ENCODE assay signal across 8 mouse cellular contexts in genomic region chr6:113076012-113076685, GRCm38 (mm10). TPM values are rescaled to one million over a fixed set of nuclear protein-coding genes. Genes with fewer than 3 reads are reported as not detected.
DNase-seq lines count a peak whose midpoint lies in the region; ATAC-seq and TF ChIP-seq lines count a peak whose summit lies in the region.

No protein-coding gene starts in this region.

- peak; percentile 74 for ATAC-seq in erythroblast, adult 5-6 weeks (replicated peaks; ENCODE audit: low FRiP score, poor library complexity, severe bottlenecking)
- peak; percentile 93 for ATAC-seq in kidney, embryonic 15.5 days (replicated peaks; ENCODE audit: low FRiP score)
- peak; percentile 49 for ATAC-seq in monocyte, adult 5-6 weeks (replicated peaks; ENCODE audit: insufficient number of reproducible peaks, low FRiP score, low TSS enrichment, poor library complexity, severe bottlenecking)
- ATAC-seq in stomach, embryonic 14.5 days (ENCODE audit: insufficient number of reproducible peaks, insufficient read depth, low FRiP score, low read depth), result peak; percentile 89

- under 1% methylated on average over 48 of the region's 55 CpGs for WGBS in heart, embryonic 10.5 days
- under 1% methylated on average over 55 of the region's 55 CpGs for WGBS in kidney, embryonic 15.5 days
- WGBS in stomach, embryonic 14.5 days, result under 1% methylated on average over 53 of the region's 55 CpGs

- peak overlapping the region; percentile 99 for H3K9ac ChIP-seq in kidney, embryonic 15.5 days
- peak overlapping the region; percentile 69 for H3K9ac ChIP-seq in stomach, embryonic 14.5 days (replicated peaks; ENCODE audit: low read depth, low read length)

- TF ChIP-seq POLR2A in bone marrow macrophage, adult 2 months (IDR thresholded peaks at IDR 0.05; ENCODE audit: borderline replicate concordance, low read depth, low read length), result peak; percentile 76; the same call in 1 of the 2 replicates

- H3K4me3 ChIP-seq in bone marrow macrophage, adult 2 months (ENCODE audit: insufficient read depth, low read length), result peak overlapping the region; percentile 97
- H3K4me3 ChIP-seq in heart, embryonic 10.5 days, result peak overlapping the region; percentile 93
- peak overlapping the region; percentile 93 for H3K4me3 ChIP-seq in kidney, embryonic 15.5 days (replicated peaks)
- H3K4me3 ChIP-seq in stomach, embryonic 14.5 days (ENCODE audit: low read depth, low read length), result peak overlapping the region; percentile 80

- H3K27ac ChIP-seq in bone marrow macrophage, adult 2 months (ENCODE audit: insufficient read depth, low read depth, low read length), result peak overlapping the region; percentile 100
- H3K27ac ChIP-seq in heart, embryonic 10.5 days, result peak overlapping the region; percentile 100
- H3K27ac ChIP-seq in kidney, embryonic 15.5 days, result peak overlapping the region; percentile 100
- H3K27ac ChIP-seq in stomach, embryonic 14.5 days (ENCODE audit: low read length), result peak overlapping the region; percentile 100

- H3K9me3 ChIP-seq in heart, embryonic 10.5 days, result no peaks in the 10 kb centered on the region
- H3K9me3 ChIP-seq in kidney, embryonic 15.5 days (replicated peaks), result no peaks in the 10 kb centered on the region
- H3K9me3 ChIP-seq in stomach, embryonic 14.5 days (ENCODE audit: control insufficient read depth, low read depth, low read length), result no peaks in the 10 kb centered on the region

- peak overlapping the region; percentile 70 for H3K4me2 ChIP-seq in kidney, embryonic 15.5 days
- peak overlapping the region; percentile 85 for H3K4me2 ChIP-seq in stomach, embryonic 14.5 days (replicated peaks; ENCODE audit: low read depth, low read length)

- no peak for TF ChIP-seq CTCF in bone marrow macrophage, adult 2 months (IDR thresholded peaks at IDR 0.05; ENCODE audit: low read depth, low read length)

- H3K4me1 ChIP-seq in bone marrow macrophage, adult 2 months (ENCODE audit: control insufficient read depth, insufficient read depth, low read length), result peaks cover 16% of the 10 kb centered on the region
- H3K4me1 ChIP-seq in heart, embryonic 10.5 days, result peaks cover 18% of the 10 kb centered on the region
- H3K4me1 ChIP-seq in kidney, embryonic 15.5 days, result peaks cover 30% of the 10 kb centered on the region
- peaks cover 16% of the 10 kb centered on the region for H3K4me1 ChIP-seq in stomach, embryonic 14.5 days (ENCODE audit: control insufficient read depth, insufficient read depth, low read length)

- 0 out of 2 replicates have a peak, but pooled peaks cover 2% of the 10 kb centered on the region for H3K36me3 ChIP-seq in heart, embryonic 10.5 days
- H3K36me3 ChIP-seq in kidney, embryonic 15.5 days, result peaks cover 7% of the 10 kb centered on the region
- peaks cover 2% of the 10 kb centered on the region; the same call in 1 of the 2 replicates for H3K36me3 ChIP-seq in stomach, embryonic 14.5 days (ENCODE audit: control insufficient read depth, insufficient read depth, low read length)

- DNase-seq in B cell, adult 2 months, result peak; percentile 95 to 97
- peak; percentile 99 for DNase-seq in heart, embryonic 10.5 days (ENCODE audit: low spot score)
- DNase-seq in liver, result peak; percentile 95

- H3K27me3 ChIP-seq in heart, embryonic 10.5 days (ENCODE audit: insufficient read depth, poor library complexity, severe bottlenecking), result no peaks in the 10 kb centered on the region
- no peaks in the 10 kb centered on the region for H3K27me3 ChIP-seq in kidney, embryonic 15.5 days
- no peaks in the 10 kb centered on the region for H3K27me3 ChIP-seq in stomach, embryonic 14.5 days (ENCODE audit: control insufficient read depth, insufficient read depth, low read length)

RNA-seq across cellular contexts. Expression of gene Setd5, which starts 1.0 kb away (rescaled TPM):
- polyA plus RNA-seq in bone marrow macrophage, adult 2 months (2012; ENCODE audit: insufficient read depth, insufficient read length, missing spikeins), result 60.6 and 63.7 TPM in 2 replicates
- 34.4 and 36.6 TPM in 2 replicates for total RNA-seq in erythroblast, adult 5-6 weeks (2015; ENCODE audit: low replicate concordance)
- total RNA-seq in erythroblast, adult 5-6 weeks (2017; ENCODE audit: low replicate concordance), result 29.4 TPM in 2 replicates
- 69.8 and 82.2 TPM in 2 replicates for polyA plus RNA-seq in heart, embryonic 10.5 days (2016; fragmentation: Nextera tagmentation; extraction: Ambion mirVana)
- 75.0 and 75.9 TPM in 2 replicates for polyA plus RNA-seq in kidney, embryonic 15.5 days (2015; fragmentation: Nextera tagmentation; extraction: Ambion mirVana)
- total RNA-seq in monocyte, adult 5-6 weeks (2017), result 50.2 to 111 TPM (median 50.6 TPM) in 3 replicates
- polyA plus RNA-seq in stomach, embryonic 14.5 days (2014; fragmentation: Nextera tagmentation; extraction: Ambion mirVana), result 114 and 123 TPM in 2 replicates

RNA-seq across cellular contexts. Expression of gene Thumpd3, which starts 30.1 kb away (rescaled TPM):
- polyA plus RNA-seq in bone marrow macrophage, adult 2 months (2012; ENCODE audit: insufficient read depth, insufficient read length, missing spikeins), result 28.4 and 29.5 TPM in 2 replicates
- 18.0 and 27.7 TPM in 2 replicates for total RNA-seq in erythroblast, adult 5-6 weeks (2015; ENCODE audit: low replicate concordance)
- 16.3 and 19.6 TPM in 2 replicates for total RNA-seq in erythroblast, adult 5-6 weeks (2017; ENCODE audit: low replicate concordance)
- polyA plus RNA-seq in heart, embryonic 10.5 days (2016; fragmentation: Nextera tagmentation; extraction: Ambion mirVana), result 51.7 and 54.8 TPM in 2 replicates
- polyA plus RNA-seq in kidney, embryonic 15.5 days (2015; fragmentation: Nextera tagmentation; extraction: Ambion mirVana), result 46.6 and 47.0 TPM in 2 replicates
- total RNA-seq in monocyte, adult 5-6 weeks (2017), result 43.8 to 77.0 TPM (median 65.1 TPM) in 3 replicates
- 42.6 and 47.0 TPM in 2 replicates for polyA plus RNA-seq in stomach, embryonic 14.5 days (2014; fragmentation: Nextera tagmentation; extraction: Ambion mirVana)

Comparison
In these comparisons a context has a peak if more than half of its experiments do, and no peak if none do; other contexts are left out.
1. Peak in every context shown above with its lines: DNase-seq, ATAC-seq, H3K4me3 ChIP-seq and H3K27ac ChIP-seq.